Mouse (Mus musculus) embryo, embryonic 11 days (tissue): ENCODE results near the gene Phc1.
A peak's percentile ranks its signal among the peaks of the same experiment; 100 is the strongest.

Experiments used
- DNase-seq: peaks from one replicate; pipeline ENCODE4 v3.0.0-alpha.2; 2015

The Phc1 gene

GRCm38 (mm10) chr6:122337546-122337945 lies 2.8 kb downstream of the Phc1 start:
- no peak for DNase-seq

DNA sequence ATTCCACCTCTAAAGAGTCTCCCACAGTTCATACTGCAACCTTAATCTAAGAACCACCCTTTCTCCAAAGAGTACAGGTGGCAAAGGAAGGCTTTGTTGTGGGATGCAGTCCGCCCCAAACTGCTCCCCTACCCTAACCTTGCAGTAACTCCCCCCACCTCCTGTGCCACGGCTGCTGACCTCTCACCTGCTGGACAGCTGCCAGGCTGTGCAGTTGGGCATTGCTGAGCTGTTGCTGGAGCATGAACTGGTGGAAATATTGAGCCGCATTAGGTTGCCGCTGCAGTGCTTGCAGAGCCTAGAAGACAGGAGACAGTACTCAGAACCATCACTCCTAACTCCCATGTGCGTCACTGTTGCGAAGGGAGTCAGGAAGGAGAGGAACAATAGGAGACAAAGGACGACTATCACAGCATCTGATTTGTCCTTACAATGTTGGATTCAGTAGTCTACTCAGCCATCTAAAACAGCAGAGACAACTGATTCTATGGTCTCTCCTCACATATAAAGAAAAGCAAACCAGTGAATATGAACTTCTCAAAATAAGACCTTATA lies 5.5 kb downstream of the Phc1 start:
- DNase-seq, result no peak

- DNase-seq, result no peak
Observed at GRCm38 (mm10) chr6:122333081-122333612, 7.2 kb downstream of the Phc1 start.

DNA sequence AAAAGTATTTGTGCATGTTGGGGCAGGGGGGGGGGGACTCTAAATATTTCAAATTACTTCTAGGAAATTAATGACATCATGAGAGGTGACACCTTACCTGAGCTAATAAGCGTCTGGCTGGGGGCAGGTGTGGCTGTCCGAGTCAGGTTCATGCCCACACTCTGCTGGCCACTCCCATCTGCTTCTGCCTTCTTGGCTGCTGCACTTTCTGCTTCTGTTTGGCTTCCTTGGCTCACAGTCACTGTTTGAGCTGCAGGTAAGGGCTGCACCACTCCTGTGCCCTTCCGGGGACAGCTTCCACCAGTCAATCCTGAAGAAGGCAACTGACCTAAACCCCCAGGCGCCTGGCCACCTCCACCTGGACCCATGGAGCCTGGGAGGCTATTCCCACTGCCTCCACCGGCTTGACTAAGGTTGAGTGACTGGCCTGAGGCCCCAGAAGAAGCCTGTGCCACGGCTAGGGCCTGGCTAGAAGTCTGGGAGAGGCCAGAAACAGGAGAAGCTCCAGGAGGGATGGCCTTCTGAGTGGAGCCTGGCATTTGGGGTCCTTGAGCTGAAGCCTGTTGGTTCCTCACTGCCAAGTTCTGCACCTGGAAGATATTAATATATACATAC lies 14.9 kb downstream of the Phc1 start:
- DNase-seq, result no peak

- DNase-seq, result no peak
Observed at GRCm38 (mm10) chr6:122318726-122319125, 21.6 kb downstream of the Phc1 start.

DNA sequence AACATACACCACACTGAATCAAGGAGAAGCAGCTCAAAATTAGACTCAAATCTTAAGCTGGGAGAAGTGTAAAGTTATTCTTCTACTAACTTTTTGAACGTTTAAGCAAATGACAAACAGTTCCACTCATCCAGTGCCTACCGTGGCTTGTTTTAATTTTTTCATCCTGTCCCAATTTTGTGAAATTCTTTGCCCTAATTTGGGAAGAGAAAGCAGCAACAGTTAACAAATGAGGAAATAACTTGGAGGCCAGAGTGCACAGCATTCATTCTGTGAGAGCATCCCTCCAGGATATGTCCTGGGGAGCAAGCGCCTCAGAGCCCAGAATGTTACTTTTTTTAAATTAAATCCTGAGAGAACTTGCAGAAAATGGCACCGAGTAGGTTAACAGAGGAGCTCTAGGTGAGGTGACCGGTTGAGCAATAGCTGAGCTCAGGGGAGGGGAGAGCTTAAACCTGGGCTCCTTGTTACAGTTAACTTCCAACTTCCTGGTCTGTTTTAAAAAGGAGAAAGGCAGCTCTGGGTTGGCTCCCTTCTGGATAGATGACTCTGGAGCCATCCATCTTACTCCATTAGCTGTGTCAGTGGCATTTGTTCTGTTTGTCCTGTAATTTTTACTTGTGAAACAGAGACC lies 30.1 kb downstream of the Phc1 start:
- no peak for DNase-seq

- no peak for DNase-seq
Observed at GRCm38 (mm10) chr6:122309446-122309960, 30.9 kb downstream of the Phc1 start.

DNA sequence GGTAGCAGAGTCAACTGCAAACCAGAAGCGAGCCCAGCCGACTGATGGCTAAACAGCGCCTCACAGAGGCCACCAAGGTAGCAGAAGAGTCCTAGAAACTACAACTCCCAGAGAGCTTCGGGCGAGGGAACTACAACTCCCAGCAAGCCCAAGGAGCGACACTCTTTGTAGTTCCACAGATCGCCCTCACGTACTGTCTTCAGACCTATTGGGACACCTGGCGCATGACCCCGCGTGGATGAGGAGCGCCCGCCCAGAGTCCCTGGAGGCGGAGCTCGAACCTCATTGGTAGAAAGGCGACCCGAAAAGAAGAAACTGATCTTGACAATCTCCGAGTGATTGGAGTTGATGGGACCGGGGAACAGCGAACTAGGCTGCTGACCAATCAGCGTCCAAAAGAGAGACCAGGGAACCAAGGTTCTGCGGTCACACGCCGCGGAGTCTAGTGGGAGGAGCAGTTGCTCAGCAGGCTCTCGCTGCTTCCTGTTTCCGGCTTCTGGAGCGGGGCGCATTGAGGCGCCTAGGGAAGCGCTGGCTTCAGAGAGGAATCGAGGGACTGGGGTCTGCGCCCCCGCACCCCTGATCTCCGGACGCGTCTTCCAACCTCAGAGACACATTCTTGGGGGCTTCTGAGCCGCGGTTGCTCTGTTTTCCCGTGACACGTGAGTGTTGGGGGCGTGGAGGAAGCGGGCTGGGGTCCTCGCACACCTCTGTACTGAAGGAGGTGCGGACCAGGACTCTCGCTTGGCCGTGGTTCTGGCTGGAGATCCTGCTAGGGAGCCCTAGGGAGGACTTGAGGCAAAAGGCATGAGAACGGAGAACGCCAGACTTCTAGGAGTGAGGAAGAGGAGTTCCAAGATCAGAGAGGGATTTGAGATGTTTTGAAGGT lies 31.6 kb downstream of the Phc1 start, which contains the start of gene M6pr:
Gene M6pr (plus strand): TSS at position 216 of the 889 bp plus-strand sequence.
- peak; percentile 95 for DNase-seq

DNA sequence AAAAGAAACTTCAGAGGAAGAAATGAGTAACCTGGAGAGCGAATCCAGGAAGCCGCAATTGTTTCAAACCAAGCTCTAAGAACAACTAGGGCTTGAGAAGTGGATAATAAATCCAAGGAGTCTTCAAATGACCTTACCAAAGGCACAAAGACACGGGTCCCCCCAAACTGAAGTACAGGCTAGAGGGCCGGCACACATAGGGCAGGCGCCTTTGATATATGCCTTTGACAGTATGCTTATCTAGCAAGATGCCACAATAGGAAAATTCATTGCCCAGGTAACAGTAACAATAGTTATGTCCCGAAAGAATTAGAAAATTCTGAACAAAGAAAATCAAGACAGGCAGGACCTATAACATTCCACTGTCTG lies 32.2 kb downstream of the Phc1 start:
- DNase-seq, result no peak

DNA sequence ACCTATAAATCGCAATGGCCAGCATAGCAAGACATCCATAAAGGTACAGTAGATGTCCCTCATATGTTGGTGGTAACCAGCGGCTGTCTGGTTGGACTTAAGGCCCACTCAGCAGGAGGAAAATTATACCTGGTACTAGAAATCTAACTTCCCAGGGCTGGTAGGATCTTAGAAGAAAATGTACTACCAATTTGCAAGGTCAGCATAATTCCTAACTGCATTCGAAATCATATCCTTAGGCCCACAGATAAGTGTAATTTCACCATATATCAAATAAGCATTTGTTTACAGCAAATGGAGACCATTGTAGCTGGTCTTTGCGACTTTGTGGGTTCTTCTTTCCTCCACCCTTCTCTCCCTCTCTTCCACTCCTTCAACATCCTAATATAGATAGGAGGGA lies 33.7 kb downstream of the Phc1 start:
- DNase-seq, result no peak

DNA sequence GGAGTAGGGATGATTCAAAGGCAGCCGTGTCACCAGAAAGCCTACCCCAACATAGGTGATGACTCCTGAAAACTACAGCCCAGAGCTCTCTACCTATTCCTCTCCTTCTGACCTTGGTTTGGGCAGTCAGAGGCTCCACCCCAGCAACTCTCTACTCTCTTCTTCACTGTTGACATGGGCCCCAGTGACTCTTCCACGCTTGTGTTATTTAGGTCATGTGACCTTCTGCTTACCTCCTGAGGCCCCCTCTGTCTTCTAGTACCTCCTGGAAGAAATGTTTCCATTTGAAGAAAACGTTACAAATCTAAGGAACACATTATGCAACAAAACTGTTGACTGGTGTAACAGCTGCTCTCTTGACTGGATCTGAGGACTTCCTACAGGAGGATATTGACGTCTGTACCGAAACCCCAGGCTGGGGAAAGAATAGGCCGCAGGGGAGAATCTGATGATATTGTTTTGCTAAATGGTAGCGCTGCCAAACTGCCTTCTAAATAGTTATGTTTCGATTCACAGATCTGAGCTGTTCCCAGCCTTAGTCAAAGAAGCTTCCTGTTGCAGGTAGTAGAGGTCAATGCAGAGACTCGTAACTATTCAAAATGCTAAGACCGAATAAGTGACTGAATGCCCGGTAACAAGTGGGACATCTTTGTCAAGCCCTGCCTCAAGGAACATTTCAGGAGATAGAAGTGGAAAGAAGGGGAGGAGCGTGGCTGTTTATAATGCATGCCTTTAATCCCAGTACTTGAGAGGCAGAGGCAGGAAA lies 35.4 kb downstream of the Phc1 start:
- no peak for DNase-seq

- DNase-seq, result peak; percentile 85
Observed at GRCm38 (mm10) chr6:122304355-122304754, 36.0 kb downstream of the Phc1 start.

DNA sequence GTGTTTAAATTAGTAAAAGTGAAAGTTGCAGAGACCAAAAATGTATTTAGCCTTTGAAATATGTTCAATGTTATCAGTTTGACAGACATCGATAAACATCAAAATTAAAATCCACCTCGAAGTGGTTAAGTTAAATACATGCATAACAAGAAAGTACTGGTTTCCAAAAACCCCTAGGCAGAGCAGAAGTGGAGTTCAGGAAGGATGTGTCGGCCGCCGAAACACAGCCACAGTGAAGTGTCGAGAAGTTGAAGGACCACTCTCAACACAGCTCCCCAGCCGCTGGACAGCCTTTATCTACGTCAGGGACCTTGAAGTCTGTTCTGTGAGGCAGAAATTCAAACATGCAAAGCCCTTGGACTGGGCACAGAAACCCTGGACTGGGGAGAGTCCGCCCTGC lies 36.8 kb downstream of the Phc1 start:
- DNase-seq, result no peak

GRCm38 (mm10) chr6:122302661-122303060 lies 37.7 kb downstream of the Phc1 start:
- DNase-seq, result no peak

DNA sequence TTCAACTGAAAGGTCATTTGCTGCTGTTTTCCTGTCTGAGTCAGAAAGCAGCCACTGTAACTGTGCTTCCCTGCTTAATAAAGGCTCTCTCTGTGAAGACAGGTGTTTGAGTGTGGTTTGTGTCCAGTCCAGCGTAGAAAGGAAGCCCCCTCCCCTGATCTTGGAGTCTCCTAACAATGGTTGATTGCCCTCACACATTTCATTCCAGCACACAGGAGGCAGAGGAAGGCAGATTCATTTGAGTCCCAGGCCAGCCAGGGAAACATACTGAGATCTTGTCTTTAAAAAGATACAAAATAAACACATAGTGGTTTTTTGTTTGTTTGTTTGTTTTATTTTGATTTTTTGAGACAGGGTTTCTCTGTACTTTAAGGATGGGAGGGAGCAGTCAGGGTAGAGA lies 38.2 kb downstream of the Phc1 start:
- no peak for DNase-seq

- no peak for DNase-seq
Observed at GRCm38 (mm10) chr6:122299621-122300133, 40.7 kb downstream of the Phc1 start.

DNA sequence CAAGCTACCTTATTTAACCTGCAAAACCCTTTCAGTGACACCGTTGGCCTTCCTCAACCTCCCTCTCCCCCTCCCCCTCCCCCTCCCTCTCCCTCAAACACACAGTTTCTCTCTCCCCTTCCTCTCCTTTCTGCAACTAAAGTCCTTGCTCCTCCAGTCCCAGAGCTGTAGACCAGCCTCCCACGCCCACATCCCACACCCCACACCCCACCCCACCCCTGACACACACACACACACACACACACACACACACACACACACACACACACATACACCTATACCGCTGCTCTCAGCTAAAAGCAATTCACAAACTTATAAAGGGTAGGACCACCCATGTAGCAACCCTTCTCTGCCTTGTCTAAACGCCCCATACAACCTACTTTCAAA lies 42.1 kb downstream of the Phc1 start:
- no peak for DNase-seq

DNA sequence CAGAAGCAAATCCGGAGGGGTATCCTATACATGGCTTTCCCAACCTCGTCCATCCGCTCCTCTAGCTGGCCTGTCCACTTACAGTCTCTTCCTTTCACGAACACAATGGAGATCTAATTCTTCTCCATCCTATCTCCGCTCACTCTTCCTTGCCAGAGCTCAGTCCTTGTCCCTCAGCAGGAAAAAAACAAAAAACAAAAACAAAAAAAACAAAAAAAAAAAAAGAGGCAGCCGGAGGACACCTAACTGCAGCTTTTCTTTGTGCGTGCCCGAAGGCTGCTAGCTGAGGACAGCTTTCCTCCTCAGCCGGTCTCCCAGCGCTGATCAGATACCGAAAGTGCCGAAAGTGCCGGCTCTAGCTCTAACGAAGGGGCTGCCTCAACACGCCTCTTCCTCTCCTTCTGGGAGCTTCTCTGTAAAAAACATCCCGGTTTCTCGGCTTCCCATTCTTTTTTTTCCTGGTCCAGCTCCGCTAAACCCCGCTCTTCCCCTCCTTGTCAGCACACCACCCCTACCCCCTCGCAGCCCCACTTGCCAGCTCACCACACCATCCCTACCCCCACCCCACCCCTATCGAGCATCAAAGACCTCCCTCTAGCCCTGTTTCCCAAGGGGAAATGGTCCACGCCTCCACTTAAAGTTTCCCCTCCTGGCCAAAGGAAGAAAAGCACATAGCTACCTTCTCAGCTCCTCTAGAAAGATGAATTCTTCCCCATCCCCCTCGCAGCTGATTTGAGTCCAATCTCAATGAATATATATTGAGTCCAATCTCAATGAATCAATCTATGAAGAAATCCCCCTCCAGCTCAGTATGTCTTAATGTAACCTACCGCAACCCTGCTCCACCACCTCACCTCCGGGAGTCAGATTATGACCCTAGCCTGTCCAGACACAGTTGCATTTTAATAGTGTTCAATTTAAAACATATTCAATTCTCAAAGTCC lies 42.8 kb downstream of the Phc1 start:
- DNase-seq, result peak; percentile 76

GRCm38 (mm10) chr6:122296918-122297278 lies 43.5 kb downstream of the Phc1 start:
- DNase-seq, result no peak

- no peak for DNase-seq
Observed at GRCm38 (mm10) chr6:122295242-122295641, 45.1 kb downstream of the Phc1 start.

GRCm38 (mm10) chr6:122294290-122294689 lies 46.1 kb downstream of the Phc1 start:
- DNase-seq, result no peak
